ENCODE assay signal across 21 mouse cellular contexts in genomic region chr2:19607852-19608251, GRCm38 (mm10). TPM values are rescaled to one million over a fixed set of nuclear protein-coding genes. Genes with fewer than 3 reads are reported as not detected.
"Had no signal": no experiment of that assay in that cellular context is flagged by ENCODE, and none has a peak within 500 bp of the region (broad histone marks: within the 10 kb centered on the region; RNA-seq: fewer than 3 reads in every experiment).

No protein-coding gene starts in this region.

- DNase-seq: kidney, adult 9 months; kidney, postnatal 36 days; lung, embryonic 14.5 days; lung, postnatal 10 days; lung, postnatal 4 days; retina, postnatal 1 day; right cerebral cortex, postnatal 4 days; thymus, adult 2 months; thymus, postnatal 25 days had no signal

- H3K4me3 ChIP-seq: limb, embryonic 15.5 days; liver, embryonic 12.5 days; midbrain, embryonic 10.5 days; midbrain, embryonic 15.5 days; neural tube, embryonic 13.5 days; stomach, embryonic 15.5 days had no signal

- H3K27ac ChIP-seq: kidney, postnatal 0 days; limb, embryonic 15.5 days; liver, embryonic 12.5 days; midbrain, embryonic 10.5 days; midbrain, embryonic 15.5 days; neural tube, embryonic 13.5 days; stomach, embryonic 15.5 days had no signal

- ATAC-seq: liver, embryonic 12.5 days; midbrain, embryonic 15.5 days had no signal

RNA-seq across cellular contexts. Expression of gene 4921504E06Rik, which starts 54.1 kb away (rescaled TPM):
- total RNA-seq: layer of hippocampus, adult 18-20 months; layer of hippocampus, postnatal 14 days; left cerebral cortex, adult 18-20 months; left cerebral cortex, postnatal 14 days; megakaryocyte, adult 5-6 weeks had no signal
